Mouse (Mus musculus) gastrocnemius, adult 2 months (tissue): ENCODE results near the gene Rnf40. TPM values are rescaled to one million over a fixed set of nuclear protein-coding genes. Genes with fewer than 3 reads are reported as not detected.
"Not testable (repeated sequence)": the region's sequence is repeated elsewhere in the genome, so short reads cannot be mapped to it uniquely, and the experiment has no call there.

Experiments
- DNase-seq: peaks from one replicate; pipeline ENCODE4 v3.0.0; 2022
- H3K27ac ChIP-seq: fragments of 200-600 bp; 2 replicates; pipeline ENCODE4 v1.8.1; 2022; ENCODE audit warnings: mild to moderate bottlenecking
- H3K4me3 ChIP-seq: fragments of 200-600 bp; 2 replicates; pipeline ENCODE4 v1.8.1; 2022; ENCODE audit warnings: mild to moderate bottlenecking, moderate library complexity
- CTCF ChIP-seq: fragments of 200-600 bp; IDR thresholded peaks from 2 replicates; pipeline ENCODE4 v1.8.1; 2022; ENCODE audit warnings: antibody characterized with exemption, mild to moderate bottlenecking, moderate library complexity
- intact Hi-C: fragments of 180-260 bp; cut with DNase I; formaldehyde crosslinking; loops from one replicate; pipeline ENCODE4 v1.15.1; 2025
- total RNA-seq, 2 experiments: library from RNA; stranded (reverse); gene quantifications; 2 replicates each; pipeline ENCODE4 v1.2.3; 2021

The Rnf40 gene
- total RNA-seq, 2 experiments from 2014 or later = 33.3 to 34.6 TPM

- intact Hi-C loops = no loop called here
- DNase-seq = peak; percentile 11
- no peak for TF ChIP-seq CTCF
- Histone ChIP-seq H3K27ac (no peak overlapping the region), H3K4me3 (peak overlapping the region; percentile 77)
Observed at GRCm38 (mm10) chr7:127613501-127613900, 24.9 kb downstream of the Rnf40 start.

GRCm38 (mm10) chr7:127614091-127614490 is 25.5 kb downstream of the Rnf40 start:
- intact Hi-C loops = loop anchor here (1.0 kb wide), 1 partner anchor 23 kb away; no protein-coding TSS in a partner anchor
- peak; percentile 14 for DNase-seq
- H3K27ac ChIP-seq = peak overlapping the region; percentile 91
- no peak for TF ChIP-seq CTCF
- H3K4me3 ChIP-seq = peak overlapping the region; percentile 77

- Histone ChIP-seq H3K27ac (peak overlapping the region; percentile 91), H3K4me3 (peak overlapping the region; percentile 77)
- DNase-seq = peak; percentile 74
- intact Hi-C loops = loop anchor here (1.0 kb wide), 1 partner anchor 23 kb away; no protein-coding TSS in a partner anchor
- TF ChIP-seq CTCF = no peak
Observed at GRCm38 (mm10) chr7:127614511-127614890, 25.9 kb downstream of the Rnf40 start.

GRCm38 (mm10) chr7:127614891-127615843 is 26.6 kb downstream of the Rnf40 start, which contains the start of gene Zfp629:
Gene Zfp629 (minus strand): TSS chr7:127615797.
- no peak for TF ChIP-seq CTCF
- peak within 1 kb of the TSS; percentile 91 for H3K27ac ChIP-seq
- peak within 1 kb of the TSS; percentile 77 for H3K4me3 ChIP-seq
- intact Hi-C loops = loop anchor here (1.0 kb wide), 1 partner anchor 22 kb away; no protein-coding TSS in a partner anchor
- DNase-seq = peak; percentile 77

- TF ChIP-seq CTCF = no peak
- Histone ChIP-seq H3K27ac (no peak overlapping the region), H3K4me3 (no peak overlapping the region; the same call in 1 of the 2 replicates)
- DNase-seq = no peak
- intact Hi-C loops = no loop called here
Observed at GRCm38 (mm10) chr7:127616336-127616735, 27.8 kb downstream of the Rnf40 start.

- TF ChIP-seq CTCF = no peak
- no peak overlapping the region for H3K27ac ChIP-seq
- no peak overlapping the region for H3K4me3 ChIP-seq
- intact Hi-C loops = no loop called here
- DNase-seq = no peak
Observed at GRCm38 (mm10) chr7:127616881-127617280, 28.3 kb downstream of the Rnf40 start.

- no peak for TF ChIP-seq CTCF
- no peak overlapping the region for H3K27ac ChIP-seq
- intact Hi-C loops = no loop called here
- no peak overlapping the region for H3K4me3 ChIP-seq
- no peak for DNase-seq
Observed at GRCm38 (mm10) chr7:127617962-127618361, 29.4 kb downstream of the Rnf40 start.

- intact Hi-C loops, H3K4me3 ChIP-seq, DNase-seq, H3K27ac ChIP-seq: not testable (repeated sequence)
Observed at GRCm38 (mm10) chr7:127618402-127618801, 29.8 kb downstream of the Rnf40 start.

- Histone ChIP-seq H3K4me3 (no peak overlapping the region), H3K27ac (no peak overlapping the region)
- no peak for TF ChIP-seq CTCF
- DNase-seq = no peak
- intact Hi-C loops = no loop called here
Observed at GRCm38 (mm10) chr7:127626039-127626438, 37.5 kb downstream of the Rnf40 start.

GRCm38 (mm10) chr7:127626471-127626870 is 37.9 kb downstream of the Rnf40 start:
- no peak for DNase-seq
- TF ChIP-seq CTCF = no peak
- no peak overlapping the region for H3K27ac ChIP-seq
- H3K4me3 ChIP-seq = no peak overlapping the region
- intact Hi-C loops = no loop called here

- no peak for TF ChIP-seq CTCF
- Histone ChIP-seq H3K4me3 (no peak overlapping the region), H3K27ac (no peak overlapping the region)
- intact Hi-C loops = no loop called here
- DNase-seq = no peak
Observed at GRCm38 (mm10) chr7:127628646-127629045, 40.1 kb downstream of the Rnf40 start.

- Histone ChIP-seq H3K27ac (no peak overlapping the region), H3K4me3 (no peak overlapping the region)
- no peak for DNase-seq
- intact Hi-C loops = no loop called here
- TF ChIP-seq CTCF = no peak
Observed at GRCm38 (mm10) chr7:127631416-127631815, 42.8 kb downstream of the Rnf40 start.

- Histone ChIP-seq H3K4me3 (peak overlapping the region; percentile 77), H3K27ac (peak overlapping the region; percentile 67)
- intact Hi-C loops = loop anchor here (1.0 kb wide), 1 partner anchor 23 kb away; no protein-coding TSS in a partner anchor
- peak; percentile 89 for DNase-seq
- no peak for TF ChIP-seq CTCF
Observed at GRCm38 (mm10) chr7:127636963-127637362, 48.4 kb downstream of the Rnf40 start.
